Mouse (Mus musculus) activated CD4-positive, CD25-positive, alpha-beta regulatory T cell (primary cell): ENCODE results near the gene Stat6. TPM values are rescaled to one million over a fixed set of nuclear protein-coding genes. Genes with fewer than 3 reads are reported as not detected.

Experiments
- polyA plus RNA-seq, 2 experiments: library from polyadenylated mRNA; unstranded; fragments of 100-300 nt; shearing (Covaris generic); gene quantifications; one replicate each; pipeline ENCODE4 v1.2.1; 2017

Stat6 gene
- 100 to 1,000 TPM; 127 to 180 TPM for polyA plus RNA-seq

GRCm38 (mm10) chr10:127642772-127643552 is at the start of gene Stat6:
Gene Stat6 (plus strand): TSS chr10:127642986.

GRCm38 (mm10) chr10:127620406-127621190 is 22.2 kb upstream of the Stat6 start, which contains the start of gene Lrp1:
Gene Lrp1 (minus strand): TSS chr10:127621148.

GRCm38 (mm10) chr10:127666501-127667268 is 23.9 kb downstream of the Stat6 start, which contains the start of gene Nemp1:
Gene Nemp1 (plus strand): TSS chr10:127666901.

GRCm38 (mm10) chr10:127668093-127669050 is 25.6 kb downstream of the Stat6 start, which contains the start of gene Nab2:
Gene Nab2 (minus strand): TSS chr10:127668568.

GRCm38 (mm10) chr10:127704766-127705220 is 62.0 kb downstream of the Stat6 start, which contains the start of gene Myo1a:
Gene Myo1a (plus strand): TSS chr10:127705170.

Other genes starting within 250 kb of the Stat6 start
- gene Stac3, start 141.3 kb upstream of the Stat6 start, polyA plus RNA-seq = under 1 TPM in 1 of 2 experiments, not detected in 1; 0.11 TPM
- gene Ndufa4l2, start 128.0 kb upstream of the Stat6 start, polyA plus RNA-seq = under 1 TPM in 1 of 2 experiments, not detected in 1; 0.41 TPM
- gene Shmt2, start 120.5 kb upstream of the Stat6 start, polyA plus RNA-seq = 10 to 100 TPM; 62.8 to 70.2 TPM
- not detected for gene Nxph4, start 108.4 kb upstream of the Stat6 start, polyA plus RNA-seq
- 1 to 10 TPM in 1 of 2 experiments, under 1 TPM in 1; 0.76 to 2.4 TPM for gene Lrp1, start 21.8 kb upstream of the Stat6 start, polyA plus RNA-seq
- 1 to 10 TPM; 5.5 to 6.7 TPM for gene Nemp1, start 23.9 kb downstream of the Stat6 start, polyA plus RNA-seq
- gene Nab2, start 25.6 kb downstream of the Stat6 start, polyA plus RNA-seq = 10 to 100 TPM; 31.4 to 62.9 TPM
- gene Myo1a, start 62.2 kb downstream of the Stat6 start, polyA plus RNA-seq = not detected
- not detected for gene Tac2, start 81.5 kb downstream of the Stat6 start, polyA plus RNA-seq
- gene Zbtb39, start 96.6 kb downstream of the Stat6 start, polyA plus RNA-seq = under 1 TPM; 0.17 to 0.36 TPM
- gene Gpr182, start 108.7 kb downstream of the Stat6 start, polyA plus RNA-seq = under 1 TPM in 1 of 2 experiments, not detected in 1; 0.34 TPM
- gene Rdh1, start 116.7 kb downstream of the Stat6 start, polyA plus RNA-seq = under 1 TPM; 0.11 to 0.21 TPM
- gene Rdh16f1, start 116.8 kb downstream of the Stat6 start, polyA plus RNA-seq = 1 to 10 TPM in 1 of 2 experiments, not detected in 1; 1.4 TPM
- under 1 TPM in 1 of 2 experiments, not detected in 1; 0.52 TPM for gene Rdh9, start 133.4 kb downstream of the Stat6 start, polyA plus RNA-seq
- under 1 TPM in 1 of 2 experiments, not detected in 1; 0.32 TPM for gene Rdh16, start 158.2 kb downstream of the Stat6 start, polyA plus RNA-seq
- gene Rdh19, start 206.9 kb downstream of the Stat6 start, polyA plus RNA-seq = not detected
- gene Rdh16f2, start 223.5 kb downstream of the Stat6 start, polyA plus RNA-seq = not detected
- gene Rdh7, start 245.8 kb downstream of the Stat6 start, polyA plus RNA-seq = under 1 TPM in 1 of 2 experiments, not detected in 1; 0.29 TPM